Mouse (Mus musculus) hindbrain, postnatal 0 days (tissue): ENCODE measurements at regions not wholly inside any gene's neighbourhood (a gene's known extent, or its start where the extent isn't known, plus 50 kb on each side); places are given as distances from the start of the nearest gene placed in this dataset.
A peak's percentile ranks its signal among the peaks of the same experiment; 100 is the strongest.

Experiments
- ATAC-seq: fragments of 200-750 bp; cut with Nextera tagmentation; 2 replicates; pipeline ENCODE4 v1.8.0; 2017; ENCODE audit warnings: mild to moderate bottlenecking, moderate TSS enrichment, moderate library complexity
- DNase-seq: peaks from one replicate; pipeline ENCODE4 v3.0.0-alpha.2; 2015; ENCODE audit warnings: low spot score
- H3K27ac ChIP-seq: fragments of 300-500 bp; sonication (generic); 2 replicates; pipeline ENCODE4 v1.5.1; 2014; ENCODE audit warnings: mild to moderate bottlenecking
- H3K27me3 ChIP-seq: fragments of 300-500 bp; sonication (generic); 2 replicates; pipeline ENCODE4 v1.6.1; 2014; ENCODE audit warnings: low read length, mixed read lengths; ENCODE audit not compliant: insufficient read depth
- H3K36me3 ChIP-seq: fragments of 300-500 bp; sonication (generic); 2 replicates; pipeline ENCODE4 v1.6.1; 2014; ENCODE audit warnings: low read length, mixed read lengths; ENCODE audit not compliant: insufficient read depth
- H3K4me1 ChIP-seq: fragments of 300-500 bp; sonication (generic); 2 replicates; pipeline ENCODE4 v1.6.1; 2014; ENCODE audit warnings: antibody characterized with exemption, low read length, mixed read lengths; ENCODE audit not compliant: insufficient read depth
- H3K4me2 ChIP-seq: fragments of 300-500 bp; sonication (generic); 2 replicates; pipeline ENCODE4 v1.6.1; 2014; ENCODE audit warnings: low read depth, mild to moderate bottlenecking, low read length, moderate library complexity, mixed read lengths
- H3K4me3 ChIP-seq: fragments of 300-500 bp; sonication (generic); 2 replicates; pipeline ENCODE4 v1.5.1; 2014; ENCODE audit warnings: low read length
- H3K9ac ChIP-seq: fragments of 300-500 bp; sonication (generic); replicated peaks from 2 replicates; pipeline ENCODE4 v1.6.1; 2014; ENCODE audit warnings: mild to moderate bottlenecking, low read length, moderate library complexity, mixed read lengths
- H3K9me3 ChIP-seq: fragments of 300-500 bp; sonication (generic); 2 replicates; pipeline ENCODE4 v1.6.1; 2016; ENCODE audit warnings: low read length, mixed read lengths
- CTCF ChIP-seq: IDR thresholded peaks from 2 replicates; pipeline ENCODE4 v1.5.1; 2016; ENCODE audit warnings: antibody characterized with exemption, control low read depth, low read depth
- WGBS: fragments of 180-500 bp; shearing (Covaris S2); extraction: QIAGEN DNeasy Blood & Tissue Kit; methylation state at CpG from one replicate; pipeline ENCODE4 v1.1.7; 2014; 5-methylcytosine and 5-hydroxymethylcytosine counted together

- Histone ChIP-seq H3K27me3 (no peaks in the 10 kb centered on the region), H3K4me3 (no peak overlapping the region), H3K4me2 (no peak overlapping the region), H3K9ac (no peak overlapping the region), H3K9me3 (no peaks in the 10 kb centered on the region), H3K36me3 (no peaks in the 10 kb centered on the region), H3K4me1 (no peaks in the 10 kb centered on the region), H3K27ac (no peak overlapping the region)
- WGBS, result 78% methylated on average over 7 of the region's 7 CpGs
- ATAC-seq (no peak), DNase-seq (no peak)
- no peak for TF ChIP-seq CTCF
Observed at GRCm38 (mm10) chr16:78473456-78473855, 96.5 kb upstream of the Btg3 start.

DNA sequence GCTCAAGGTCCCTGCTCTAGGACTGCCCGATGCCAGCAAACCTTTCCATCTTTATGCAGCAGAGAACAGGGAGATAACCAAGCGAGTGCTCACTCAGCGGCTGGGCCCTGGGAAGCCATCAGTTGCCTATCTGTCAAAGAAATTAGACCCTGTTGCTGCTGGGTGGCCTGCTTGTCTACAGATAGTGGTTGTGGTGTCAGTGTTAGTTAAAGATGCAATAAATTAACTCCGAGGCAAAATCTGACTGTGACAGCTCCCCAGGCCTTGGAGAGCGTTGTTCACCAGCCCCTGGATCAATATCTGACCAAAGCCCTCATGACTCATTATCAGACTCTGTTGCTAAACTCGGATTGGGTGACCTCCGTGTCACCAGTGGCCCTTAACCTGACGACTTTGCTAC lies 83.0 kb upstream of the Btg3 start:
- DNase-seq (no peak), ATAC-seq (no peak)
- no peak overlapping the region for H3K27ac ChIP-seq
- H3K4me3 ChIP-seq, result no peak overlapping the region
- H3K4me1 ChIP-seq, result no peaks in the 10 kb centered on the region
- no peak overlapping the region for H3K4me2 ChIP-seq
- no peaks in the 10 kb centered on the region for H3K9me3 ChIP-seq
- no peak overlapping the region for H3K9ac ChIP-seq
- no peak for TF ChIP-seq CTCF
- no peaks in the 10 kb centered on the region for H3K27me3 ChIP-seq
- WGBS, result 84% methylated on average over 8 of the region's 8 CpGs
- no peaks in the 10 kb centered on the region for H3K36me3 ChIP-seq

DNA sequence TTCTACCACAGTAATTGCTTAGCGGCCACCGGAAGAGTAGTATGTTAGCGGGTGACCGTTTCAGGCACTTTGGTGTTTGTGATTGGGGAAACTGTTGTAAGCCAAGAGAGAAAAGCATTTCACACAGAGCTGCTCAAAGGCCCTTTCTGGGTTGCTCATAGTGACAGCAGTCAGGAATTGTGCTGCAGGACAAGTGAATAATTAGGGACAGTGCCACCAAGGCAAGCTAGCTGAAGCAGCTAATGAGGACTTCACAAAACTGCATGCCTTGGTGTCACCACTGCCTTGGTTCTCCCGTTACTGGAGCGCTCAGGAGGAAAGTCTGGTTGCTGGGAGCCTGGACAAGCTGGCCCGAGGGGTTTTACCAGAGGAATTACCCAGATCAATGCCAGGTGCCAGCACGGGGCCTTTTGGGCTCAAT lies 80.7 kb upstream of the Btg3 start:
- Histone ChIP-seq H3K36me3 (no peaks in the 10 kb centered on the region), H3K4me2 (peak overlapping the region; percentile 36; the same call in 1 of the 2 replicates), H3K4me1 (no peaks in the 10 kb centered on the region), H3K27ac (no peak overlapping the region), H3K4me3 (no peak overlapping the region), H3K27me3 (no peaks in the 10 kb centered on the region), H3K9ac (no peak overlapping the region), H3K9me3 (no peaks in the 10 kb centered on the region)
- no peak for TF ChIP-seq CTCF
- DNase-seq, result peak; percentile 63
- ATAC-seq, result peak; percentile 95
- WGBS, result 51% methylated on average over 8 of the region's 8 CpGs

DNA sequence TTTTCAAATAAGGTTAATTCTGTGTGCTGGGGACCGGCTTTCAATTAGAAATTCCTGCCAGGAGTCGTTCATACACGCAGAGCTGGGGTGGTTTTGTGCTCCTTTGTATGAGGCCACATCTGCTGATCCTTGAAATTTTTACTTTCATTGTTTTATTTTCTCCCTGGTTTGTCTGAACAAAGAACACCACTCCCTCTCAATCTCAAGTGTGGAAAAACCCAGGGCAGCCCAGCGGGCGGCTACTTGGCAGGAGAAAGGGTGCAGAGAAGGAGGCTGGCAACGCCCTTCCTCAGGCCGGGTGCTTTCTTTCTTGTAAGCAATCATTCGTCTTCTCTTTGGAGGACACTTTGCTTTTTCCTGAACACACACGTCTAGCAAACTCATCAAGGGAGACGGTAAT lies 79.4 kb upstream of the Btg3 start:
- no peaks in the 10 kb centered on the region for H3K4me1 ChIP-seq
- no peak for DNase-seq
- 46% methylated on average over 10 of the region's 10 CpGs for WGBS
- H3K9ac ChIP-seq, result no peak overlapping the region
- TF ChIP-seq CTCF, result no peak
- no peaks in the 10 kb centered on the region for H3K36me3 ChIP-seq
- H3K27me3 ChIP-seq, result no peaks in the 10 kb centered on the region
- H3K9me3 ChIP-seq, result no peaks in the 10 kb centered on the region
- H3K4me2 ChIP-seq, result no peak overlapping the region
- no peak overlapping the region for H3K27ac ChIP-seq
- ATAC-seq, result no peak
- H3K4me3 ChIP-seq, result no peak overlapping the region

DNA sequence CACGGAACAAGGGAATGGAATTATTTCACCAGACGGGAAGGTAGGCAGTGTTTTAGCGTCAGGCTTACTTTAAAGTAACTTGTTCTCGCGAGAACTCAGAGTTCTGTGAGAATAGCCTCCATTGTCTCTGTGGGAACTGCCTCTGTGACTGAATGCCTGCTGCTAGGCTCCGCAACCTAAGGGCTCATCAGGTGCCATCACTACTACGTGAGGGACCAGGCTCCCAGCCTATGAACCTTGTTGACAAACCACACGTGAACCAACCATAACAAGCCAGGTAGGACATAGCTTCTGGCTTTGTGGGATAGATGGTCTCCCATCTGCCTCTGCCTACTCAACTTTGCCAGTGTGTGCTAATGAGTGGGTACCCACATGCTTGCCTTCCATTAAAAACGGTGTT lies 77.5 kb upstream of the Btg3 start:
- ATAC-seq (no peak), DNase-seq (no peak)
- no peak for TF ChIP-seq CTCF
- Histone ChIP-seq H3K9me3 (no peaks in the 10 kb centered on the region), H3K27me3 (no peaks in the 10 kb centered on the region), H3K4me3 (no peak overlapping the region), H3K4me1 (no peaks in the 10 kb centered on the region), H3K9ac (no peak overlapping the region), H3K36me3 (no peaks in the 10 kb centered on the region), H3K4me2 (no peak overlapping the region), H3K27ac (no peak overlapping the region)
- WGBS, result 92% methylated on average over 9 of the region's 9 CpGs

GRCm38 (mm10) chr16:78452303-78452702 lies 75.3 kb upstream of the Btg3 start:
- whole genome bisulfite sequencing, result 5% methylated on average over 10 of the region's 10 CpGs

DNA sequence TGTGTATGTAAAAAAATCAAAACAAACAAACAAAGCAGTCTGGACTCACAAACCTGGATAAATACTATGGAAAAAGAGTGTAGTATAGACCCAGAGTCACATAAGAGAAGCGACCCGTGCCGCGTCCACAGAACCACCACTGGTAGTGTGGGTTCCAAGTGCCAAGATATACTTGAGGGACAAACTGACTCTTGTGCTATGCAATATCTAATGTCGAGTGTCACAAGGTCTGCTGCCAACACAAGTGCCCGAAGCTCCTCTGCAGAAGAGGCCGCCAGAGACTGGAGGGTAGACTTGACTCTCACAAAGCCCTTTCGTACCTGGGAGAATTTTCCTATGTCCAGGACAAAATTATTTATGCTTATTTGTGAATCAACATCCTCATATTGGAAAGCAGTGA lies 74.8 kb upstream of the Btg3 start:
- H3K27ac ChIP-seq, result no peak overlapping the region
- 87% methylated on average over 8 of the region's 8 CpGs for WGBS
- H3K4me1 ChIP-seq, result no peaks in the 10 kb centered on the region
- no peak for DNase-seq
- no peaks in the 10 kb centered on the region for H3K27me3 ChIP-seq
- no peaks in the 10 kb centered on the region for H3K9me3 ChIP-seq
- ATAC-seq, result no peak
- no peak overlapping the region for H3K9ac ChIP-seq
- H3K36me3 ChIP-seq, result no peaks in the 10 kb centered on the region
- no peak overlapping the region for H3K4me3 ChIP-seq
- TF ChIP-seq CTCF, result no peak
- H3K4me2 ChIP-seq, result no peak overlapping the region

More at GRCm38 (mm10) chr16:78452303-78452702, 75.3 kb upstream of the Btg3 start:
- Histone ChIP-seq H3K27me3 (no peaks in the 10 kb centered on the region), H3K4me1 (no peaks in the 10 kb centered on the region), H3K36me3 (no peaks in the 10 kb centered on the region), H3K4me3 (no peak overlapping the region), H3K4me2 (no peak overlapping the region), H3K9me3 (no peaks in the 10 kb centered on the region), H3K27ac (no peak overlapping the region), H3K9ac (no peak overlapping the region)
- ATAC-seq (no peak), DNase-seq (peak; percentile 94)
- peak; percentile 90 for TF ChIP-seq CTCF
